Mouse (Mus musculus): ENCODE results near the gene Lactb. TPM values are rescaled to one million over a fixed set of nuclear protein-coding genes. Genes with fewer than 3 reads are reported as not detected.

Lactb gene
- polyA plus RNA-seq, 1 experiment from 2014 or later, result 12.0 TPM

DNA sequence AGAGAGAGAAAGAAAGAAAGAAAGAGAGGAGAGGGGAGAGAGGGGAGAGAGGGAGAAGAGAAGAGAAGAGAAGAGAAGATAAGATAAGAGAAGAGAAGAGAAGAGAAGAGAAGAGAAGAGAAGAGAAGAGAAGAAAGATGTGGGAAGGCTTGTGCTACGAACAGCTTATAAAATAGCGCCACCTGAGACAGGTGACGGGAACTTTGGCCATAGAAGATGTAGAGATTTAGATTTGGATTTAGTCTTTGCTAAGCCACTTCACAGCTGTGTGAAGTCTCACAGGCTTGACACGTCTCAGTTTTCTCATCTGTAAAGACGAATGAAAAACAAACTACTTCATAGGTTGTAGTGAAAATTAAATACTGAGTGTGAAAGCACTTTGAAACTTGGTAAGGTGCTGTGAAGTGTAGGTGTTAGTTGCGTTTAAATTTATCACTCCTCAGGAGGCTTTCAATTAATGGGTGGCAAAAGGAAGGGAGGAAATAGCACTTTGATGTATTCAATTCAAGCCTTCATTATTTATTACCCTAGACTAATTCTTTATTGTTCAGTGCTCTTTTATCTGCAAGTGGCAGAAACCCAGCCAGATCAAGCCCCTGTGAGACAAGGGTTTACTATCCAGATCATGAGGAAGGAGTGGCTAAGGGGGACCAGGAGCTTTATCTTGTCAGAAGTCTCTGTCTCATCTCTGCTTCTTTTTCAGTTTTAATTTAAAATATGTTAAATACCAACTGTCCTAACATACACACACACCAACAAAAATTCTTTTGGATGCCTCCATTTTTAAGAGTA lies 54.6 kb downstream of the Lactb start:
- Histone ChIP-seq H3K27me3 (ENCODE audit: control insufficient read depth, insufficient read depth, low read length) (no peaks in the 10 kb centered on the region), H3K4me2 (replicated peaks; ENCODE audit: low read depth, low read length) (no peak overlapping the region; the same call in 1 of the 2 replicates), H3K4me3 (ENCODE audit: low read depth, low read length) (no peak overlapping the region), H3K27ac (ENCODE audit: low read depth, low read length) (no peak overlapping the region), H3K4me1 (replicated peaks; ENCODE audit: control insufficient read depth, insufficient read depth, low read length) (0 out of 2 replicates have a peak, but pooled peaks cover 2% of the 10 kb centered on the region), H3K36me3 (ENCODE audit: control insufficient read depth, insufficient read depth, low read length) (no peaks in the 10 kb centered on the region), H3K9ac (ENCODE audit: low read depth, low read length) (no peak overlapping the region), H3K9me3 (ENCODE audit: control insufficient read depth, low read length) (no peaks in the 10 kb centered on the region)
- WGBS, result 10% methylated on average over 6 of the region's 6 CpGs
- ATAC-seq (ENCODE audit: low FRiP score) (no peak), DNase-seq (ENCODE audit: low spot score) (no peak)

- DNase-seq (ENCODE audit: low spot score) (no peak), ATAC-seq (ENCODE audit: low FRiP score) (peak; percentile 60)
- WGBS, result 0% methylated on average over 14 of the region's 14 CpGs
- no peaks in the 10 kb centered on the region for H3K9me3 ChIP-seq (ENCODE audit: control insufficient read depth, low read length)
- H3K27me3 ChIP-seq (ENCODE audit: control insufficient read depth, insufficient read depth, low read length), result no peaks in the 10 kb centered on the region
- H3K9ac ChIP-seq (ENCODE audit: low read depth, low read length), result peak overlapping the region; percentile 46; the same call in 1 of the 2 replicates
- H3K4me2 ChIP-seq (replicated peaks; ENCODE audit: low read depth, low read length), result peak overlapping the region; percentile 67
- H3K4me1 ChIP-seq (replicated peaks; ENCODE audit: control insufficient read depth, insufficient read depth, low read length), result 0 out of 2 replicates have a peak, but pooled peaks cover 2% of the 10 kb centered on the region
- no peaks in the 10 kb centered on the region for H3K36me3 ChIP-seq (ENCODE audit: control insufficient read depth, insufficient read depth, low read length)
- H3K4me3 ChIP-seq (ENCODE audit: low read depth, low read length), result peak overlapping the region; percentile 58
- H3K27ac ChIP-seq (ENCODE audit: low read depth, low read length), result no peak overlapping the region; the same call in 1 of the 2 replicates
Measured at GRCm38 (mm10) chr9:66919981-66920380, 55.3 kb downstream of the Lactb start.

- Histone ChIP-seq H3K27me3 (ENCODE audit: control insufficient read depth, insufficient read depth, low read length) (no peaks in the 10 kb centered on the region), H3K4me3 (ENCODE audit: low read depth, low read length) (peak within 1 kb of the TSS; percentile 58), H3K4me2 (replicated peaks; ENCODE audit: low read depth, low read length) (peak within 1 kb of the TSS; percentile 76), H3K4me1 (replicated peaks; ENCODE audit: control insufficient read depth, insufficient read depth, low read length) (0 out of 2 replicates have a peak, but pooled peaks cover 2% of the 10 kb centered on the region), H3K9ac (ENCODE audit: low read depth, low read length) (peak within 1 kb of the TSS; percentile 65), H3K27ac (ENCODE audit: low read depth, low read length) (peak within 1 kb of the TSS; percentile 54; the same call in 1 of the 2 replicates), H3K9me3 (ENCODE audit: control insufficient read depth, low read length) (no peaks in the 10 kb centered on the region), H3K36me3 (ENCODE audit: control insufficient read depth, insufficient read depth, low read length) (no peaks in the 10 kb centered on the region)
- peak; percentile 99 for DNase-seq (ENCODE audit: low spot score)
- ATAC-seq (ENCODE audit: low FRiP score), result peak; percentile 99
- under 1% methylated on average over 48 of the region's 49 CpGs for WGBS
Measured at GRCm38 (mm10) chr9:66919382-66919971, 55.8 kb downstream of the Lactb start, which contains the start of gene Rab8b. Rab8b (minus strand) TSS chr9:66919687.

GRCm38 (mm10) chr9:66918672-66919330 lies 56.5 kb downstream of the Lactb start:
- DNase-seq (ENCODE audit: low spot score), result no peak
- no peaks in the 10 kb centered on the region for H3K27me3 ChIP-seq (ENCODE audit: control insufficient read depth, insufficient read depth, low read length)
- peak overlapping the region; percentile 58 for H3K4me3 ChIP-seq (ENCODE audit: low read depth, low read length)
- 0 out of 2 replicates have a peak, but pooled peaks cover 2% of the 10 kb centered on the region for H3K4me1 ChIP-seq (replicated peaks; ENCODE audit: control insufficient read depth, insufficient read depth, low read length)
- H3K4me2 ChIP-seq (replicated peaks; ENCODE audit: low read depth, low read length), result peak overlapping the region; percentile 76
- no peaks in the 10 kb centered on the region for H3K36me3 ChIP-seq (ENCODE audit: control insufficient read depth, insufficient read depth, low read length)
- H3K9me3 ChIP-seq (ENCODE audit: control insufficient read depth, low read length), result no peaks in the 10 kb centered on the region
- ATAC-seq (ENCODE audit: low FRiP score), result no peak
- 3% methylated on average over 27 of the region's 27 CpGs for WGBS
- H3K9ac ChIP-seq (ENCODE audit: low read depth, low read length), result peak overlapping the region; percentile 65
- peak overlapping the region; percentile 54; the same call in 1 of the 2 replicates for H3K27ac ChIP-seq (ENCODE audit: low read depth, low read length)

DNA sequence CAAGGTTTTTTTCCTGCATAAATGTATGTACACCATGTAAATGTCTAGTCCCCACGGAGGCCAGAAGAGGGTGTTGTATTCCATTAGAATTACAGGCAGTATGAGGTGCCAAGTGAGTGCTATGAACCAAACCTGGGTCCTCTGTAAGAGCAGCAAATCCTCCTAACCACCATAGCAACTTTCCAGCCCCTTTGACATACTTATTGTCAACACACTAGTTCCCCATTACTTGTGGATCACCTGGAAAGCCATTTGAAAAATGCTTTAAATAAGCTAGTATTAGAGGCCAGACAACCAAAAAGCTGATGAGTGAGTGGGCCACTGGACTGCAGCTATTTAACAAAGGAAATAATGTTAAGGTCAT lies 57.4 kb downstream of the Lactb start:
- Histone ChIP-seq H3K27ac (ENCODE audit: low read depth, low read length) (no peak overlapping the region), H3K36me3 (ENCODE audit: control insufficient read depth, insufficient read depth, low read length) (no peaks in the 10 kb centered on the region), H3K9me3 (ENCODE audit: control insufficient read depth, low read length) (no peaks in the 10 kb centered on the region), H3K4me2 (replicated peaks; ENCODE audit: low read depth, low read length) (no peak overlapping the region), H3K27me3 (ENCODE audit: control insufficient read depth, insufficient read depth, low read length) (no peaks in the 10 kb centered on the region), H3K4me1 (replicated peaks; ENCODE audit: control insufficient read depth, insufficient read depth, low read length) (0 out of 2 replicates have a peak, but pooled peaks cover 2% of the 10 kb centered on the region), H3K9ac (ENCODE audit: low read depth, low read length) (no peak overlapping the region), H3K4me3 (ENCODE audit: low read depth, low read length) (no peak overlapping the region)
- DNase-seq (ENCODE audit: low spot score) (no peak), ATAC-seq (ENCODE audit: low FRiP score) (no peak)
- WGBS, result 73% methylated on average over 1 of the region's 1 CpGs

DNA sequence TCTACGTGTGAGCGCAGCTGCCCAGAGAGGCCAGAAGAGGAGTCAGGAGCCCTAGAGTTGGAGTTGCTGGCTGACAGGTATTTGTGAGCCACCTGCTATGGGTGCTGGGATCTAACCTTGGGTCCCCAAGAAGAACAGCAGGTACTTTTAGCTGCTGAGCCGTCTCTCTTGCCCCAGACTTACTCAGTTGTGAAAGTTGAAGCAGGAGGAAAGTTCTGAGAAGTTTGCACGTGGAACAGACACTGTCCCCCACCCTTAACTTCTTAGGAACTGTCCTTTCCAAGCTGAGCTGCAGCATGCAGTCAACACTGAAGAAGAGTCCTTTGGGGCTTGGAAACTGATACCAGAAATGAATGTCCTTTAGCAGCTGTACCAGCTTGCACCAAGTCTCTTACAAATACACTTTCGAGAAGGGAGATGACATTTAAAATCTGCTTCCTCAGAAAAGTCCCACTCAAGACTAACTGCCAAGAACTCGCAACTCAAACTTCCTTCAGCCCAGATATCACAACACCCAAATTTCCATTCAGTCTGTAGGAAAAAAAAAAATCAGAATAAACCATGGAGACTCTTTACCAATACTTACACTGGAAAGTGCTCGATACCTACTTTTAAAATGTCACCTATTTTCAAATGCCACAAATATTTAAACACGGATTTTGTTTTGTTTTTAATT lies 57.9 kb downstream of the Lactb start:
- H3K9me3 ChIP-seq (ENCODE audit: control insufficient read depth, low read length), result no peaks in the 10 kb centered on the region
- H3K9ac ChIP-seq (ENCODE audit: low read depth, low read length), result no peak overlapping the region
- no peak overlapping the region for H3K27ac ChIP-seq (ENCODE audit: low read depth, low read length)
- H3K4me1 ChIP-seq (replicated peaks; ENCODE audit: control insufficient read depth, insufficient read depth, low read length), result 0 out of 2 replicates have a peak, but pooled peaks cover 2% of the 10 kb centered on the region
- no peak overlapping the region for H3K4me2 ChIP-seq (replicated peaks; ENCODE audit: low read depth, low read length)
- no peaks in the 10 kb centered on the region for H3K36me3 ChIP-seq (ENCODE audit: control insufficient read depth, insufficient read depth, low read length)
- no peak overlapping the region for H3K4me3 ChIP-seq (ENCODE audit: low read depth, low read length)
- DNase-seq (ENCODE audit: low spot score) (no peak), ATAC-seq (ENCODE audit: low FRiP score) (no peak)
- 92% methylated on average over 8 of the region's 8 CpGs for WGBS
- H3K27me3 ChIP-seq (ENCODE audit: control insufficient read depth, insufficient read depth, low read length), result no peaks in the 10 kb centered on the region

GRCm38 (mm10) chr9:66915869-66916785 lies 59.2 kb downstream of the Lactb start:
- no peak for DNase-seq (ENCODE audit: low spot score)
- no peaks in the 10 kb centered on the region for H3K36me3 ChIP-seq (ENCODE audit: control insufficient read depth, insufficient read depth, low read length)
- ATAC-seq (ENCODE audit: low FRiP score), result no peak
- H3K27me3 ChIP-seq (ENCODE audit: control insufficient read depth, insufficient read depth, low read length), result no peaks in the 10 kb centered on the region
- H3K9me3 ChIP-seq (ENCODE audit: control insufficient read depth, low read length), result no peaks in the 10 kb centered on the region
- no peak overlapping the region for H3K4me3 ChIP-seq (ENCODE audit: low read depth, low read length)
- no peak overlapping the region for H3K4me2 ChIP-seq (replicated peaks; ENCODE audit: low read depth, low read length)
- no peak overlapping the region for H3K27ac ChIP-seq (ENCODE audit: low read depth, low read length)
- 90% methylated on average over 9 of the region's 9 CpGs for WGBS
- no peak overlapping the region for H3K9ac ChIP-seq (ENCODE audit: low read depth, low read length)
- H3K4me1 ChIP-seq (replicated peaks; ENCODE audit: control insufficient read depth, insufficient read depth, low read length), result 0 out of 2 replicates have a peak, but pooled peaks cover 2% of the 10 kb centered on the region
